Mouse (Mus musculus): ENCODE measurements around the gene Prr36. TPM values are rescaled to one million over a fixed set of nuclear protein-coding genes. Genes with fewer than 3 reads are reported as not detected.

Prr36 gene
- total and polyA plus RNA-seq, 3 experiments: 0.08 to 0.58 TPM; not detected in 1

DNA sequence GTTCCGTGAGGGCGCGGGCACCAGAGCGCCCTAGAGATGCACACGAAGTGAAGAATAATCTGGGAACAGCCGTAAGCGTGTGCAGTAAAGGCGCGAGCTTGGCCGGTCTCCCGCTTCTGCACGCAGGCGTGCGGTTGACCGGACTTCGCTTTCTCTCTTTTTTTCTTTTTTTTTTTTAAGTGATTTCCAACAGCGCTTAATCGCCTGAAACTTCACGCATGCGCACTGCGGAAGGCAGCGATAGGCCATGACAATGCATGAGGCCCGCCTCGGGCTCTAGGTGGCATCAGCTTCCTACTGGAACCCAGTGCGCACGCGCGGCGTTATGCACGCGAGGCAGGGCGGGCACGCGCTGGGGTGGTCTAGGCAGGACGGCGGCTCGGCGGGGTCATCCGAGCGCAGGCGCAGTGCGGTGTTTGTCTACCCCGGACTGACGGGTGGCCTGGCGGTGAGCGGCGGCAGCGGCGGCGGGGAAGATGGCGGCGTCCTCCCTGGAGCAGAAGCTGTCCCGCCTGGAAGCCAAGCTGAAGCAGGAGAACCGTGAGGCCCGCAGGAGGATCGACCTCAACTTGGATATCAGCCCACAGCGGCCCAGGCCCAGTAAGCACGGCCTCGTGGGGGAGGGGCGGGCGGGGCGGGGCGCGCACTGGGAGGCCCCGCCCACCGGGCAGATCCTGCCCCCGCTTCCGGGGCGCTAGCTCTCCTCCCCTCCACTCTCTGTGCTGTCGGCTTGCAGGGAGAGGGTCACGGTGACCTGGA, 21.4 kb upstream of the Prr36 start, which contains the start of the genes Map2k7 and Gm49320 (continued):
- peak; percentile 75; the same call in 1 of the 2 replicates for TF ChIP-seq BHLHE40 (IDR thresholded peaks at IDR 0.05; ENCODE audit: borderline replicate concordance, low read depth, low read length)
- TF ChIP-seq CTCF (IDR thresholded peaks at IDR 0.05 in 2 of 3, conservative IDR thresholded peaks at IDR 0.05 in 1 of 3; ENCODE audit: control insufficient read depth in 1 of 3, insufficient read depth in 1 of 3, low read depth in 2 of 3, low read length in 3 of 3, poor library complexity in 1 of 3, severe bottlenecking in 1 of 3): peak in 2 of 3 experiments; percentile 41 to 47; a peak in 3 of 6 replicates
- TF ChIP-seq GATA1 (IDR thresholded peaks at IDR 0.05; ENCODE audit: low read depth, low read length): peak; percentile 26; the same call in 1 of the 2 replicates
- peak; percentile 100 for TF ChIP-seq NRF1 (IDR thresholded peaks at IDR 0.05; ENCODE audit: insufficient read depth, low read depth, low read length, poor library complexity, severe bottlenecking)
- TF ChIP-seq MAZ (IDR thresholded peaks at IDR 0.05; ENCODE audit: low read depth, low read length): peak; percentile 92
- TF ChIP-seq GABPA (IDR thresholded peaks at IDR 0.05; ENCODE audit: low read depth, low read length): no peak
- TF ChIP-seq CHD1 (IDR thresholded peaks at IDR 0.05; ENCODE audit: low read depth, low read length): no peak
- peak; percentile 87 for TF ChIP-seq HCFC1 (IDR thresholded peaks at IDR 0.05; ENCODE audit: low read depth, low read length)
- peak; percentile 71 for TF ChIP-seq USF1 (IDR thresholded peaks at IDR 0.05; ENCODE audit: low read depth, low read length)
- no peak for TF ChIP-seq ZC3H11A (IDR thresholded peaks at IDR 0.05; ENCODE audit: low read depth, low read length)
- no peak for TF ChIP-seq UBTF (IDR thresholded peaks at IDR 0.05; ENCODE audit: borderline replicate concordance, insufficient read depth, low read depth, low read length)
- TF ChIP-seq E2F4 (IDR thresholded peaks at IDR 0.05; ENCODE audit: borderline replicate concordance, low read depth, low read length): no peak
- no peak for TF ChIP-seq USF2 (IDR thresholded peaks at IDR 0.05; ENCODE audit: borderline replicate concordance in 1 of 2, insufficient read depth in 1 of 2, low read depth in 1 of 2, low read length in 2 of 2)
- peak; percentile 86; the same call in 1 of the 2 replicates for TF ChIP-seq MAX (IDR thresholded peaks at IDR 0.05; ENCODE audit: low read length)
- peak; percentile 84; the same call in 1 of the 2 replicates for TF ChIP-seq MXI1 (IDR thresholded peaks at IDR 0.05; ENCODE audit: low read depth, low read length)
- TF ChIP-seq TBP (IDR thresholded peaks at IDR 0.05; ENCODE audit: low read depth, low read length): peak; percentile 77
- TF ChIP-seq NELFE (IDR thresholded peaks at IDR 0.05; ENCODE audit: low read depth, low read length): peak; percentile 85
- peak; percentile 43; the same call in 1 of the 2 replicates for TF ChIP-seq CHD2 (IDR thresholded peaks at IDR 0.05; ENCODE audit: low read length)
- TF ChIP-seq POLR2AphosphoS2 (IDR thresholded peaks at IDR 0.05; ENCODE audit: low read length): peak; percentile 86
- TF ChIP-seq POLR2AphosphoS5 (IDR thresholded peaks at IDR 0.05; ENCODE audit: borderline replicate concordance, low read depth, low read length): no peak; the same call in 1 of the 2 replicates
- TF ChIP-seq TCF12 (IDR thresholded peaks at IDR 0.05; ENCODE audit: low read depth, low read length): peak; percentile 70
- peak; percentile 98 for TF ChIP-seq ZNF384 (IDR thresholded peaks at IDR 0.05; ENCODE audit: low read depth, low read length)
- peak; percentile 93; the same call in 1 of the 2 replicates for TF ChIP-seq MYC (IDR thresholded peaks at IDR 0.05; ENCODE audit: low read depth, low read length)

All from MEL (cell line).